Mouse (Mus musculus) adrenal gland, postnatal 0 days (tissue): ENCODE results near the gene Gm49361. TPM values are rescaled to one million over a fixed set of nuclear protein-coding genes. Genes with fewer than 3 reads are reported as not detected.

Source experiments
- polyA plus RNA-seq: library from polyadenylated mRNA; unstranded; fragments of >200 nt; fragmentation: Nextera tagmentation; extraction: Ambion mirVana; gene quantifications from 2 replicates; pipeline ENCODE4 v1.2.1, GENCODE M21; 2015

Gene Gm49361
- not detected in 2 replicates for polyA plus RNA-seq

DNA sequence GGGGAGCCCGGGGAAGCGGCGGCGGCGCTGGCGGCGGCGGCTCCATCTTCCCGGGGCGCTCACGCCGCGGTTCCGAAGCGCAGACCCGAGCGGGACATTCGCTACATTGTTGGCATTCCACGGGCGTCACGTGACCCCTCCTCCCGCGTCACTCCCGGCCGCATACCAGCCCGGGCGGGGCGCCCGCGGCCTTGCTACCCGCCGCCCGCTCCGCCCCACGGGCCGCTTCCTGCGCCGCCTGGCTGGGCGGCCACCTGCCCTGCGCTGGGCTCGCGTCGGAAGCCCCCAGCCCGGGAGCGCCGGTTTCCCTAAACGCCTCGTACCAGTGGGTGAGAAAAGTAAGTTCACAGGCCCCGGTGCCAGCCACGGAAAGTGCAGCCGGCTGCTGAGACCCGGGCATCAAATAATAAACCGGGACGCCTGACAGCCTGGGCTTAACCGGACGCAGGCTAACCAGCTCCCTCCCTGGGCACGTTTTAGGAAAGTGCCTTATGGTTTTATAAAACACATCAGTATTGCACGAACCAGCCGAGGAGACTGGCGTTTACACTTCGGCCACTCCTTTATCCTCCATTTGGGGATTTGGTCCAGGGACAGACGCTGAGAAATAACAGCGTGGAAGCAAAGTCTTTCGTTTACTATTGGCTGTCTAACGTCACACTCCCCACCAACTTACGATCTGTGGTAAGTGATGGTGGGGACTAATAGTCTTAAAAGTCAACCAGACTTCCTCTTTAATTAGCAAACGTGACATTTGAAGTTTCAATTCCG is at the start of gene Gm49361:
Gene Gm49361 (minus strand): TSS at position 103 of the 771 bp plus-strand sequence.

DNA sequence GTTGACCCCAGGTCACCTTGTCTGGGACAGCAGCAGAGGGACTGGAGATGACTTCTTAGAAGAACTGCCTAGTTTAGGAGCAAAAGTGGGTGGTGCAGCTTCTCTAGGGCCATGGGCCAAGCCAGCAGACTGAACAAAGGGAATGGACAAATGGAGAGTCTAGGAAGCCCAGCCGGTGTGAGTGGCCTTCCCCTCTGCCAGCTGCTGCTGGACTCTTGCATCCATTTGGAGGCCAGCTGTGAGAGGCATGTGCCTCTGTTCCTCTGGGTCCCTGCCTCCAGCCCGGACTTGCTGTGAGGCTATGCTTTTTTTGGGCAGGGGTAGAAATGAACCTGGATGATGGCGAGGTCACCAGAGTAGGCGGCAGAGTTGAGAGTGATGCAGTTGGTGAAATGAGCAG is 12.3 kb upstream of the Gm49361 start, which contains the start of gene Lats2:
Gene Lats2 (minus strand): TSS at position 152 of the 400 bp plus-strand sequence.

DNA sequence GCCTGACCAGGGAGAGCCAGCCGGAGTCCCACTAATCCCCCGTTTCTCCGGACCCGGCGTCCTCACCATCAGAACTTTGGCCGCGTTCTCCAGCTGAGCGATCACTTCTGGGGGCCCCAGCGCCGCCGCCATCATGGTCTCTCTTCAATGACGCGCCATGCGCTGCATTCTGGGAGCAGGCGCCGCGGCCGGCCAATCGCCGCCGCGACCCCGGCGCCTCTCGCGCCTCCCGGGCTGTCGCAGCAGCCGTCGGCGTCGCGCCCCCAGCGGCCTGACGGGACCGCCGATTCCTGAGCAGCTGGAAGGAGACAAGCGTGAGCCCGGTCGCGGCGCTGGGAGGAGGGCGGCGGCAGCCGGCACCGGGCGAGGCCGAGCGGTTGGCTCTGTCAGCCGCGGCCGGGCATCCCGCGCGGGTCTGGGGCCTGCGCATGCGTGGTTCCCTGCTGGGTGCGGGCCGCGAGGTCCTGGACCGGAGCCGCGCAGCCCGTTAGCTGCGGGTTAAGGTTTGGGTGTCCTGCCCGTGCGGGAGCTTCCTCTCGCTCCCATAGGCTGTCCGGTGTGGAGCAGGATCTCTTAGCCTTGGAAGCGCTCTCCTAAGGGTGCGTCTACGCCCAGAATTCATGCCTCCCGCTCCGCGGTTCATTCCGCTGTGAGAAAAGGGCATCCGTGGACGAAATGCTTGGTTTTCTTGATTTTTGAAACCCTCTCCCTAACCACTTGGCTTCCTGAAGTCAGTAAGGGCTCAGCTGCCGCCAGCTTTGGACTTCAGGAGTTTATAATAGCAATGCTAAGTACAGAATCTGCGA is 80.9 kb downstream of the Gm49361 start, which contains the start of gene Xpo4:
Gene Xpo4 (minus strand): TSS at position 609 of the 806 bp plus-strand sequence.

Other genes with a start within 250 kb of the Gm49361 start
- 5.9 and 7.2 TPM in 2 replicates for gene Il17d, start 221.3 kb downstream of the Gm49361 start, polyA plus RNA-seq
- gene Eef1akmt1, start 174.5 kb downstream of the Gm49361 start, polyA plus RNA-seq: 83.1 and 88.2 TPM in 2 replicates
- 9.6 and 14.4 TPM in 2 replicates for gene Xpo4, start 80.7 kb downstream of the Gm49361 start, polyA plus RNA-seq
- gene Lats2, start 12.3 kb upstream of the Gm49361 start, polyA plus RNA-seq: 15.8 and 17.8 TPM in 2 replicates
- 13.1 and 18.1 TPM in 2 replicates for gene Sap18, start 52.1 kb upstream of the Gm49361 start, polyA plus RNA-seq
- 6.0 and 8.3 TPM in 2 replicates for gene Ska3, start 80.1 kb upstream of the Gm49361 start, polyA plus RNA-seq
- 269 and 327 TPM in 2 replicates for gene Mrpl57, start 80.1 kb upstream of the Gm49361 start, polyA plus RNA-seq
- gene Zdhhc20, start 144.2 kb upstream of the Gm49361 start, polyA plus RNA-seq: 64.7 and 83.1 TPM in 2 replicates